ENCODE assay signal across 25 mouse cellular contexts in genomic region chr4:131511586-131511985, GRCm38 (mm10).
DNase-seq lines count a peak whose midpoint lies in the region; ATAC-seq and TF ChIP-seq lines count a peak whose summit lies in the region.
"Had no signal": no experiment of that assay in that cellular context is flagged by ENCODE, and none has a peak within 500 bp of the region (broad histone marks: within the 10 kb centered on the region; RNA-seq: fewer than 3 reads in every experiment).

No protein-coding gene starts in this region.

- H3K4me1 ChIP-seq in forebrain, postnatal 0 days (ENCODE audit: insufficient read depth), result no peaks in the 10 kb centered on the region
- H3K4me1 ChIP-seq in forebrain, embryonic 16.5 days (replicated peaks; ENCODE audit: control insufficient read depth, insufficient read depth, low read length), result no peaks in the 10 kb centered on the region
- no peaks in the 10 kb centered on the region for H3K4me1 ChIP-seq in stomach, postnatal 0 days (replicated peaks; ENCODE audit: control insufficient read depth, insufficient read depth)
- H3K4me1 ChIP-seq: intestine, embryonic 15.5 days; neural tube, embryonic 13.5 days had no signal

- H3K9me3 ChIP-seq in forebrain, postnatal 0 days (ENCODE audit: low read length), result no peaks in the 10 kb centered on the region
- no peaks in the 10 kb centered on the region for H3K9me3 ChIP-seq in forebrain, embryonic 16.5 days (ENCODE audit: control insufficient read depth, low read length)
- H3K9me3 ChIP-seq in stomach, postnatal 0 days (ENCODE audit: control insufficient read depth, low read length), result no peaks in the 10 kb centered on the region
- H3K9me3 ChIP-seq: embryonic facial prominence, embryonic 13.5 days; forebrain, embryonic 12.5 days; intestine, embryonic 15.5 days; limb, embryonic 10.5 days; neural tube, embryonic 13.5 days had no signal

- no peak for DNase-seq in forebrain, postnatal 0 days
- peak; percentile 71 for DNase-seq in left cerebral cortex, postnatal 4 days
- DNase-seq in left cerebral cortex, adult 2 months (ENCODE audit: extremely low spot score in 1 of 2, low spot score in 2 of 2), result no peak
- DNase-seq in gastrocnemius, adult 8-10 months (ENCODE audit: low spot score in 2 of 2), result peak; percentile 67 to 76
- DNase-seq in stomach, postnatal 0 days (ENCODE audit: low spot score), result no peak
- DNase-seq in layer of hippocampus, adult 18-20 months (ENCODE audit: low spot score in 2 of 2), result no peak
- DNase-seq: adrenal gland, postnatal 36 days; cerebellum, adult 11-12 months; embryo, embryonic 11 days; heart, adult 11 months; kidney, adult 9 months; kidney, postnatal 25 days; liver; lung, postnatal 4 days; midbrain, embryonic 14.5 days; thymus, adult 2 months had no signal

- intact Hi-C loops in left cerebral cortex, postnatal 4 days (cut with DNase I), result no loop called here
- intact Hi-C loops in left cerebral cortex, adult 2 months (cut with DNase I), result no loop called here

- no peaks in the 10 kb centered on the region for H3K27me3 ChIP-seq in forebrain, postnatal 0 days (ENCODE audit: insufficient read depth, low read length)
- no peaks in the 10 kb centered on the region for H3K27me3 ChIP-seq in forebrain, embryonic 16.5 days (replicated peaks; ENCODE audit: control insufficient read depth, insufficient read depth, low read length)
- no peaks in the 10 kb centered on the region for H3K27me3 ChIP-seq in stomach, postnatal 0 days (ENCODE audit: control insufficient read depth, insufficient read depth, low read length)
- H3K27me3 ChIP-seq: embryonic facial prominence, embryonic 13.5 days; forebrain, embryonic 12.5 days; intestine, embryonic 15.5 days; neural tube, embryonic 13.5 days had no signal

- TF ChIP-seq EP300 in stomach, postnatal 0 days (optimal IDR thresholded peaks at IDR 0.05), result no peak

- no peak overlapping the region for H3K4me3 ChIP-seq in forebrain, postnatal 0 days (ENCODE audit: low read depth, low read length)
- H3K4me3 ChIP-seq in forebrain, embryonic 16.5 days (replicated peaks; ENCODE audit: low read length), result no peak overlapping the region
- H3K4me3 ChIP-seq in left cerebral cortex, adult 2 months, result no peak overlapping the region
- H3K4me3 ChIP-seq in stomach, postnatal 0 days (ENCODE audit: low read depth, low read length), result no peak overlapping the region
- H3K4me3 ChIP-seq: embryonic facial prominence, embryonic 13.5 days; erythroblast, embryonic 14.5 days; forebrain, embryonic 12.5 days; intestine, embryonic 15.5 days; limb, embryonic 10.5 days; myocyte; neural tube, embryonic 13.5 days had no signal

- no peak overlapping the region for H3K4me2 ChIP-seq in forebrain, postnatal 0 days (ENCODE audit: low read depth)
- H3K4me2 ChIP-seq in forebrain, embryonic 16.5 days (ENCODE audit: low read length), result no peak overlapping the region
- no peak overlapping the region for H3K4me2 ChIP-seq in stomach, postnatal 0 days (replicated peaks; ENCODE audit: low read depth)
- H3K4me2 ChIP-seq: embryonic facial prominence, embryonic 13.5 days; forebrain, embryonic 12.5 days; heart, embryonic 11.5 days; intestine, embryonic 15.5 days; neural tube, embryonic 13.5 days had no signal

- peak; percentile 56 for ATAC-seq in forebrain, postnatal 0 days
- ATAC-seq in forebrain, embryonic 16.5 days, result no peak; the same call in 1 of the 2 replicates
- no peak for ATAC-seq in stomach, postnatal 0 days (ENCODE audit: low FRiP score, low TSS enrichment)
- ATAC-seq: intestine, embryonic 15.5 days had no signal

- no peak overlapping the region for H3K27ac ChIP-seq in forebrain, postnatal 0 days (ENCODE audit: low read depth, low read length)
- H3K27ac ChIP-seq in forebrain, embryonic 16.5 days (ENCODE audit: low read length), result no peak overlapping the region
- H3K27ac ChIP-seq in left cerebral cortex, adult 2 months, result no peak overlapping the region
- H3K27ac ChIP-seq in stomach, postnatal 0 days (replicated peaks), result no peak overlapping the region
- H3K27ac ChIP-seq: embryonic facial prominence, embryonic 13.5 days; forebrain, embryonic 12.5 days; intestine, embryonic 15.5 days; limb, embryonic 10.5 days; neural tube, embryonic 13.5 days had no signal

- WGBS in forebrain, postnatal 0 days, result 52% methylated on average over 3 of the region's 3 CpGs
- WGBS in forebrain, embryonic 16.5 days, result 63% methylated on average over 3 of the region's 3 CpGs
- WGBS in stomach, postnatal 0 days, result 70% methylated on average over 3 of the region's 3 CpGs

- TF ChIP-seq CTCF in forebrain, postnatal 0 days (IDR thresholded peaks at IDR 0.05; ENCODE audit: low read depth), result no peak
- no peak for TF ChIP-seq CTCF in left cerebral cortex, adult 2 months (IDR thresholded peaks at IDR 0.05)
- TF ChIP-seq CTCF in stomach, postnatal 0 days (IDR thresholded peaks at IDR 0.05; ENCODE audit: low read depth), result no peak

- no peak overlapping the region for H3K9ac ChIP-seq in forebrain, postnatal 0 days
- no peak overlapping the region for H3K9ac ChIP-seq in forebrain, embryonic 16.5 days (replicated peaks; ENCODE audit: low read depth, low read length)
- no peak overlapping the region for H3K9ac ChIP-seq in stomach, postnatal 0 days (ENCODE audit: low read length)
- H3K9ac ChIP-seq: embryonic facial prominence, embryonic 13.5 days; forebrain, embryonic 12.5 days; intestine, embryonic 15.5 days; neural tube, embryonic 13.5 days had no signal

- no peaks in the 10 kb centered on the region for H3K36me3 ChIP-seq in forebrain, postnatal 0 days (ENCODE audit: insufficient read depth)
- no peaks in the 10 kb centered on the region for H3K36me3 ChIP-seq in forebrain, embryonic 16.5 days (ENCODE audit: control insufficient read depth, insufficient read depth)
- H3K36me3 ChIP-seq in stomach, postnatal 0 days (ENCODE audit: control insufficient read depth, insufficient read depth, low read length), result no peaks in the 10 kb centered on the region
- H3K36me3 ChIP-seq: embryonic facial prominence, embryonic 13.5 days; forebrain, embryonic 12.5 days; intestine, embryonic 15.5 days; limb, embryonic 10.5 days; neural tube, embryonic 13.5 days had no signal

Comparison
In these comparisons a context has a peak if more than half of its experiments do, and no peak if none do; other contexts are left out.
1. DNase-seq: peak in left cerebral cortex, postnatal 4 days (single experiment) and gastrocnemius, adult 8-10 months (2 of 2); none in forebrain, postnatal 0 days (single experiment), left cerebral cortex, adult 2 months (0 of 2), stomach, postnatal 0 days (single experiment) and layer of hippocampus, adult 18-20 months (0 of 2).